Mouse (Mus musculus): ENCODE measurements at regions not wholly inside any gene's neighbourhood (a gene's known extent, or its start where the extent isn't known, plus 50 kb on each side); places are given as distances from the start of the nearest gene placed in this dataset.

GRCm38 (mm10) chr1:138771307-138772011 lies 76.9 kb downstream of the Lhx9 start:
- TF ChIP-seq EP300 (IDR thresholded peaks at IDR 0.05; ENCODE audit: insufficient read depth, low read depth, low read length) (no peak), POLR2A (IDR thresholded peaks at IDR 0.05; ENCODE audit: insufficient read depth, low read depth, low read length) (no peak), CTCF (IDR thresholded peaks at IDR 0.05) (no peak)
- Histone ChIP-seq H3K27me3 (ENCODE audit: control insufficient read depth, insufficient read depth, low read length) (no peaks in the 10 kb centered on the region), H3K27ac (no peak overlapping the region), H3K4me1 (ENCODE audit: control insufficient read depth, insufficient read depth, low read length) (no peaks in the 10 kb centered on the region), H3K79me2 (replicated peaks; ENCODE audit: control insufficient read depth, insufficient read depth, low read length) (no peaks in the 10 kb centered on the region), H3K4me3 (no peak overlapping the region), H3K36me3 (ENCODE audit: control insufficient read depth, insufficient read depth, low read length) (no peaks in the 10 kb centered on the region), H3K9ac (ENCODE audit: low read depth, low read length) (no peak overlapping the region)
- intact Hi-C loops (cut with DNase I): no loop called here
- no peak for DNase-seq
- 47% methylated on average over 3 of the region's 3 CpGs for WGBS

- WGBS: 45% methylated on average over 7 of the region's 7 CpGs
- intact Hi-C loops (cut with DNase I): no loop called here
- TF ChIP-seq CTCF (IDR thresholded peaks at IDR 0.05): no peak
- no peak for TF ChIP-seq EP300 (IDR thresholded peaks at IDR 0.05; ENCODE audit: insufficient read depth, low read depth, low read length)
- no peak for TF ChIP-seq POLR2A (IDR thresholded peaks at IDR 0.05; ENCODE audit: insufficient read depth, low read depth, low read length)
- Histone ChIP-seq H3K27me3 (ENCODE audit: control insufficient read depth, insufficient read depth, low read length) (no peaks in the 10 kb centered on the region), H3K4me1 (ENCODE audit: control insufficient read depth, insufficient read depth, low read length) (no peaks in the 10 kb centered on the region), H3K9ac (ENCODE audit: low read depth, low read length) (no peak overlapping the region), H3K79me2 (replicated peaks; ENCODE audit: control insufficient read depth, insufficient read depth, low read length) (no peaks in the 10 kb centered on the region), H3K4me3 (no peak overlapping the region), H3K36me3 (ENCODE audit: control insufficient read depth, insufficient read depth, low read length) (no peaks in the 10 kb centered on the region), H3K27ac (no peak overlapping the region)
- DNase-seq: no peak
Measured at GRCm38 (mm10) chr1:138762876-138763275, 85.5 kb downstream of the Lhx9 start.

- no peak overlapping the region for H3K9ac ChIP-seq (ENCODE audit: low read depth, low read length)
- no peak overlapping the region for H3K27ac ChIP-seq
- H3K4me1 ChIP-seq (ENCODE audit: control insufficient read depth, insufficient read depth, low read length): no peaks in the 10 kb centered on the region
- no peaks in the 10 kb centered on the region for H3K79me2 ChIP-seq (replicated peaks; ENCODE audit: control insufficient read depth, insufficient read depth, low read length)
- no peak overlapping the region for H3K4me3 ChIP-seq
- H3K36me3 ChIP-seq (ENCODE audit: control insufficient read depth, insufficient read depth, low read length): no peaks in the 10 kb centered on the region
- intact Hi-C loops (cut with DNase I): no loop called here
- TF ChIP-seq CTCF (IDR thresholded peaks at IDR 0.05): no peak
- no peak for TF ChIP-seq POLR2A (IDR thresholded peaks at IDR 0.05; ENCODE audit: insufficient read depth, low read depth, low read length)
- no peak for TF ChIP-seq EP300 (IDR thresholded peaks at IDR 0.05; ENCODE audit: insufficient read depth, low read depth, low read length)
- no peak for DNase-seq
- no peaks in the 10 kb centered on the region for H3K27me3 ChIP-seq (ENCODE audit: control insufficient read depth, insufficient read depth, low read length)
Measured at GRCm38 (mm10) chr1:138757777-138758176, 90.6 kb downstream of the Lhx9 start.

- H3K9ac ChIP-seq (ENCODE audit: low read depth, low read length): no peak overlapping the region
- H3K79me2 ChIP-seq (replicated peaks; ENCODE audit: control insufficient read depth, insufficient read depth, low read length): no peaks in the 10 kb centered on the region
- no peak overlapping the region for H3K27ac ChIP-seq
- H3K4me1 ChIP-seq (ENCODE audit: control insufficient read depth, insufficient read depth, low read length): no peaks in the 10 kb centered on the region
- no peak for DNase-seq
- no peaks in the 10 kb centered on the region for H3K36me3 ChIP-seq (ENCODE audit: control insufficient read depth, insufficient read depth, low read length)
- no peaks in the 10 kb centered on the region for H3K27me3 ChIP-seq (ENCODE audit: control insufficient read depth, insufficient read depth, low read length)
- intact Hi-C loops (cut with DNase I): no loop called here
- H3K4me3 ChIP-seq: no peak overlapping the region
- no peak for TF ChIP-seq CTCF (IDR thresholded peaks at IDR 0.05)
- no peak for TF ChIP-seq POLR2A (IDR thresholded peaks at IDR 0.05; ENCODE audit: insufficient read depth, low read depth, low read length)
- TF ChIP-seq EP300 (IDR thresholded peaks at IDR 0.05; ENCODE audit: insufficient read depth, low read depth, low read length): no peak
- 66% methylated on average over 3 of the region's 3 CpGs for WGBS
Measured at GRCm38 (mm10) chr1:138733308-138733707, 113.4 kb upstream of the Nek7 start.

- 79% methylated on average over 12 of the region's 12 CpGs for WGBS
- intact Hi-C loops (cut with DNase I): no loop called here
- Histone ChIP-seq H3K27ac (no peak overlapping the region), H3K79me2 (replicated peaks; ENCODE audit: control insufficient read depth, insufficient read depth, low read length) (no peaks in the 10 kb centered on the region), H3K4me1 (ENCODE audit: control insufficient read depth, insufficient read depth, low read length) (no peaks in the 10 kb centered on the region), H3K27me3 (ENCODE audit: control insufficient read depth, insufficient read depth, low read length) (no peaks in the 10 kb centered on the region), H3K9ac (ENCODE audit: low read depth, low read length) (no peak overlapping the region), H3K4me3 (no peak overlapping the region), H3K36me3 (ENCODE audit: control insufficient read depth, insufficient read depth, low read length) (no peaks in the 10 kb centered on the region)
- no peak for DNase-seq
- no peak for TF ChIP-seq CTCF (IDR thresholded peaks at IDR 0.05)
- no peak for TF ChIP-seq EP300 (IDR thresholded peaks at IDR 0.05; ENCODE audit: insufficient read depth, low read depth, low read length)
- no peak for TF ChIP-seq POLR2A (IDR thresholded peaks at IDR 0.05; ENCODE audit: insufficient read depth, low read depth, low read length)
Measured at GRCm38 (mm10) chr1:138731008-138731407, 111.1 kb upstream of the Nek7 start.

- H3K4me1 ChIP-seq (ENCODE audit: control insufficient read depth, insufficient read depth, low read length): no peaks in the 10 kb centered on the region
- no peak for DNase-seq
- H3K36me3 ChIP-seq (ENCODE audit: control insufficient read depth, insufficient read depth, low read length): no peaks in the 10 kb centered on the region
- intact Hi-C loops (cut with DNase I): no loop called here
- WGBS: 66% methylated on average over 2 of the region's 2 CpGs
- no peaks in the 10 kb centered on the region for H3K27me3 ChIP-seq (ENCODE audit: control insufficient read depth, insufficient read depth, low read length)
- no peak overlapping the region for H3K9ac ChIP-seq (ENCODE audit: low read depth, low read length)
- H3K4me3 ChIP-seq: no peak overlapping the region
- TF ChIP-seq CTCF (IDR thresholded peaks at IDR 0.05): no peak
- TF ChIP-seq EP300 (IDR thresholded peaks at IDR 0.05; ENCODE audit: insufficient read depth, low read depth, low read length): no peak
- TF ChIP-seq POLR2A (IDR thresholded peaks at IDR 0.05; ENCODE audit: insufficient read depth, low read depth, low read length): no peak
- no peaks in the 10 kb centered on the region for H3K79me2 ChIP-seq (replicated peaks; ENCODE audit: control insufficient read depth, insufficient read depth, low read length)
- H3K27ac ChIP-seq: no peak overlapping the region
Measured at GRCm38 (mm10) chr1:138729089-138729699, 109.3 kb upstream of the Nek7 start.

Measured in heart, adult 2 months (tissue).